Mouse (Mus musculus): ENCODE measurements around the gene Slc25a13. TPM values are rescaled to one million over a fixed set of nuclear protein-coding genes. Genes with fewer than 3 reads are reported as not detected.
"Not testable (repeated sequence)": the region's sequence is repeated elsewhere in the genome, so short reads cannot be mapped to it uniquely, and the experiment has no call there.

The Slc25a13 gene
- polyA plus RNA-seq, 1 experiment from 2014 or later, result 52.8 TPM

DNA sequence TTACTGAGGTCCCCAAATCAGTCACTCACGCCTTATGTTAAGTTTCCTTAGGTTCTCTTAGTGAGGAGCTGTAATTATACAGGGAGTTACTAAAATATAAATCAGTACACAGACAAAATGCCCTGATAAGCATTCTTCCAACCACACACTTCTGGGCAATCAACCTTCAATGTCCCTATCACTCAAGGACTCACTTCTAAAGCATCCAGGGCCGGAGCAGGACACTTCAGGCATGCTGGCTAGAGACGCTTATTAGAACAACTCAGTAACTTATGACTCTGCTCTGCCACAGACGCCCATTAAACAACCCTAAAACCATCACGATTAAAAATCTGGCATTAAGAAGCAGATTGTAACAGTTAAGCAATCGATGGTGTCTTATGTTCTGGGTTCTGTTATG lies 19.6 kb downstream of the Slc25a13 start:
- Histone ChIP-seq H3K4me3 (no peak overlapping the region), H3K36me3 (peaks cover 34% of the 10 kb centered on the region), H3K4me1 (peaks cover 13% of the 10 kb centered on the region; the same call in 1 of the 2 replicates), H3K9me3 (replicated peaks) (no peaks in the 10 kb centered on the region), H3K27me3 (ENCODE audit: low read depth, poor library complexity, severe bottlenecking) (no peaks in the 10 kb centered on the region), H3K27ac (no peak overlapping the region)
- no peak for DNase-seq (ENCODE audit: low spot score)
- 81% methylated on average over 6 of the region's 6 CpGs for WGBS

DNA sequence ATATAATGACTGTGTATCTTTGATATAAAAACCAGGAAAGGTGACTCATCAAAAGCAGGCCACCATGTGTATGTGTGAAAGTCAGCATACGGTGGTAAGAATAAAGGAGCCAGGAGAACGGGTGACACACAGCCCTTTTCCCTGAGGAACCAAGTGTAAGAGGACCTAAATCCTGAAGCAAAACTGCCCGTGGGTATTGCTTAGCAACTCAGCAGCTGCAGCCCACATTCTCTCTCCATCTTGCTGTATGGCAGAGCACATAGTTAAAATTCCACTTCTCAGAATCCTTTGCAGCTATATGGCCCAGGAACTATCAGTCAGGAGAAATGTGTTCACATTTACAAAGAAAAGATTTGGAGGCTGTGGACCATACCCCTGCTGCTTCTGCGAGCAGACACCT lies 20.4 kb downstream of the Slc25a13 start:
- 90% methylated on average over 4 of the region's 4 CpGs for WGBS
- Histone ChIP-seq H3K4me3 (no peak overlapping the region), H3K27me3 (ENCODE audit: low read depth, poor library complexity, severe bottlenecking) (no peaks in the 10 kb centered on the region), H3K36me3 (peaks cover 28% of the 10 kb centered on the region), H3K27ac (no peak overlapping the region), H3K4me1 (peaks cover 18% of the 10 kb centered on the region; the same call in 1 of the 2 replicates), H3K9me3 (replicated peaks) (no peaks in the 10 kb centered on the region)
- DNase-seq (ENCODE audit: low spot score), result no peak

GRCm38 (mm10) chr6:6194831-6195230 lies 22.1 kb downstream of the Slc25a13 start:
- no peak for DNase-seq (ENCODE audit: low spot score)
- H3K4me1 ChIP-seq, result peaks cover 18% of the 10 kb centered on the region; the same call in 1 of the 2 replicates
- peaks cover 14% of the 10 kb centered on the region for H3K36me3 ChIP-seq
- H3K27me3 ChIP-seq (ENCODE audit: low read depth, poor library complexity, severe bottlenecking), result no peaks in the 10 kb centered on the region
- no peak overlapping the region for H3K4me3 ChIP-seq
- H3K9me3 ChIP-seq (replicated peaks), result no peaks in the 10 kb centered on the region
- WGBS, result 94% methylated on average over 6 of the region's 6 CpGs
- H3K27ac ChIP-seq, result no peak overlapping the region

- Histone ChIP-seq H3K9me3 (replicated peaks) (no peaks in the 10 kb centered on the region), H3K4me3 (no peak overlapping the region), H3K36me3 (peaks cover 14% of the 10 kb centered on the region), H3K27ac (no peak overlapping the region), H3K4me1 (peaks cover 24% of the 10 kb centered on the region; the same call in 1 of the 2 replicates), H3K27me3 (ENCODE audit: low read depth, poor library complexity, severe bottlenecking) (no peaks in the 10 kb centered on the region)
- no peak for DNase-seq (ENCODE audit: low spot score)
- WGBS, result 95% methylated on average over 13 of the region's 13 CpGs
Observed at GRCm38 (mm10) chr6:6193906-6194305, 23.1 kb downstream of the Slc25a13 start.

- H3K27ac ChIP-seq, result peak overlapping the region; percentile 62; the same call in 1 of the 2 replicates
- DNase-seq (ENCODE audit: low spot score), result no peak
- WGBS, result 74% methylated on average over 7 of the region's 7 CpGs
Observed at GRCm38 (mm10) chr6:6192413-6192812, 24.6 kb downstream of the Slc25a13 start.

GRCm38 (mm10) chr6:6191596-6192337 lies 25.2 kb downstream of the Slc25a13 start:
- Histone ChIP-seq H3K27ac (peak overlapping the region; percentile 62; the same call in 1 of the 2 replicates), H3K4me3 (no peak overlapping the region), H3K9me3 (replicated peaks) (no peaks in the 10 kb centered on the region), H3K27me3 (ENCODE audit: low read depth, poor library complexity, severe bottlenecking) (no peaks in the 10 kb centered on the region), H3K4me1 (peaks cover 19% of the 10 kb centered on the region; the same call in 1 of the 2 replicates), H3K36me3 (peaks cover 14% of the 10 kb centered on the region)
- WGBS, result 84% methylated on average over 8 of the region's 8 CpGs
- DNase-seq (ENCODE audit: low spot score), result no peak

More at GRCm38 (mm10) chr6:6192413-6192812, 24.6 kb downstream of the Slc25a13 start:
- Histone ChIP-seq H3K36me3 (peaks cover 18% of the 10 kb centered on the region), H3K27me3 (ENCODE audit: low read depth, poor library complexity, severe bottlenecking) (no peaks in the 10 kb centered on the region), H3K4me3 (no peak overlapping the region), H3K4me1 (peaks cover 26% of the 10 kb centered on the region; the same call in 1 of the 2 replicates), H3K9me3 (replicated peaks) (no peaks in the 10 kb centered on the region)

- no peak overlapping the region for H3K4me3 ChIP-seq
- H3K4me1 ChIP-seq, result peaks cover 18% of the 10 kb centered on the region; the same call in 1 of the 2 replicates
- no peak for DNase-seq (ENCODE audit: low spot score)
- peaks cover 9% of the 10 kb centered on the region for H3K36me3 ChIP-seq
- peak overlapping the region; percentile 39; the same call in 1 of the 2 replicates for H3K27ac ChIP-seq
- H3K27me3 ChIP-seq (ENCODE audit: low read depth, poor library complexity, severe bottlenecking), result no peaks in the 10 kb centered on the region
- WGBS, result 77% methylated on average over 6 of the region's 6 CpGs
- H3K9me3 ChIP-seq (replicated peaks), result no peaks in the 10 kb centered on the region
Observed at GRCm38 (mm10) chr6:6188970-6189369, 28.0 kb downstream of the Slc25a13 start.

DNA sequence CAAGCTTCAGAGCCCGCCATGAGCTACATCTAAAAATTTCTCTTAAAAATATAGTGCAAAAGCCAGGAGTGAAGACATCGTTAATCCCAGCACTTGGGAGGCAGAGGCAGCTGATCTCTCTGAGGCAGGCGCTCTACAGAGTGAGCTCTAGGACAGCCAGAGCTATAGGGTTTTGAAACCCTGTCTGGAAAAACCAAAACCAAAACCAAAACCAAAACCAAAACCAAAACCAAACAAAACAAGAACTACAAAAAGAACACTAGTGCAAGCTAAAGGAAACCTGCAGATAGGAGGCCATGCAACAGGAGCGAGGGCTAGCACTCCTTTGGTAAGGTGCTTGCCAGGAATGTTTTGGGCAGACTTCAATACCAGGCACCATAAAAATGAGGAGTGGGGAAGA lies 30.5 kb downstream of the Slc25a13 start:
- 89% methylated on average over 4 of the region's 4 CpGs for WGBS
- Histone ChIP-seq H3K9me3 (replicated peaks) (no peaks in the 10 kb centered on the region), H3K36me3 (peaks cover 18% of the 10 kb centered on the region), H3K4me1 (peaks cover 10% of the 10 kb centered on the region; the same call in 1 of the 2 replicates), H3K27ac (no peak overlapping the region), H3K27me3 (ENCODE audit: low read depth, poor library complexity, severe bottlenecking) (no peaks in the 10 kb centered on the region), H3K4me3 (no peak overlapping the region)
- DNase-seq (ENCODE audit: low spot score), result no peak

- peaks cover 18% of the 10 kb centered on the region for H3K36me3 ChIP-seq
- no peaks in the 10 kb centered on the region for H3K9me3 ChIP-seq (replicated peaks)
- 60% methylated on average over 3 of the region's 3 CpGs for WGBS
- no peak overlapping the region for H3K4me3 ChIP-seq
- no peak overlapping the region for H3K27ac ChIP-seq
- peaks cover 10% of the 10 kb centered on the region; the same call in 1 of the 2 replicates for H3K4me1 ChIP-seq
- H3K27me3 ChIP-seq (ENCODE audit: low read depth, poor library complexity, severe bottlenecking), result no peaks in the 10 kb centered on the region
- no peak for DNase-seq (ENCODE audit: low spot score)
Observed at GRCm38 (mm10) chr6:6185735-6186068, 31.3 kb downstream of the Slc25a13 start.

DNA sequence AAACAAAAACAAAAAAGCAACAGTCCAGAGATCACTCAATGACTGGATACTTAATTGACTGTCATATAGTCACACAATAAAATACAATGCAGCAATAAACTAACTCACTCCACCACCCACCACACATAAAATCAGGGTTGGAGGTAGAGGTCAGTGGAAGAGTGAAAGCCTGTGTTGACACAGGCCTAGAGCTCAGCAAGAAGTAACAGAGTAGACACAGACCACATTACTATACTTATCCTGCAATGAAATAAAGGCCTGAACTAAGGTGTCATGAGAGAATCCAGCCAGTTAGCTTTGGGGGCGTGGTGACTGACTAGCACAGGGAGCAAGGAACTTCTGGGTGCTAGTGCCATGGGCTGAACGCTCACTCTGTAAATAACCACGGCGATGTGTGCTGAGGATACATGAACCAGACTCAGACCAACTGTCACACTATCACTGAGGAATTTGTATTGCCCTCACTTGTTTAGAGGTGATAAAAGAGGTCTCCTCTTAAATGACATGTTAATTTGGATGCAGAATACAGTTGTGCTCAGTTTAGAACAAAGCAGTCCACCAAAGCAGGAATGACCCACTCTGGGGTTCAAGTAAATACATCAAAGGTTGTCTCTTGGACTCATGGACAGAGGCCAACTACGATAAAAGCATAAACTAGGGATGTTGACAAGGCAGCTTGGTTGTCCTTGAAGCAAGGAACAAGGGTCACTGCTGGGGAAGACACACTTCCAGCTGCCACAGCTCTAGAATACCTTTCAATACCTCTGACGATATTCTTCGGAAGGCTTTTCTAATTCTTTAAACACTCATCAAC lies 31.8 kb downstream of the Slc25a13 start:
- WGBS, result 61% methylated on average over 7 of the region's 7 CpGs
- Histone ChIP-seq H3K27ac (no peak overlapping the region), H3K4me1 (peaks cover 10% of the 10 kb centered on the region; the same call in 1 of the 2 replicates)

GRCm38 (mm10) chr6:6183601-6184000 lies 33.4 kb downstream of the Slc25a13 start:
- H3K4me1 ChIP-seq, result peaks cover under 1% of the 10 kb centered on the region; the same call in 1 of the 2 replicates
- no peaks in the 10 kb centered on the region for H3K9me3 ChIP-seq (replicated peaks)
- DNase-seq (ENCODE audit: low spot score), result no peak
- no peak overlapping the region for H3K4me3 ChIP-seq
- peaks cover 31% of the 10 kb centered on the region for H3K36me3 ChIP-seq
- H3K27ac ChIP-seq, result no peak overlapping the region
- H3K27me3 ChIP-seq (ENCODE audit: low read depth, poor library complexity, severe bottlenecking), result no peaks in the 10 kb centered on the region
- 79% methylated on average over 8 of the region's 8 CpGs for WGBS

More for the DNA sequence above, 31.8 kb downstream of the Slc25a13 start:
- no peak overlapping the region for H3K4me3 ChIP-seq
- peaks cover 20% of the 10 kb centered on the region for H3K36me3 ChIP-seq
- H3K27me3 ChIP-seq (ENCODE audit: low read depth, poor library complexity, severe bottlenecking), result no peaks in the 10 kb centered on the region
- no peaks in the 10 kb centered on the region for H3K9me3 ChIP-seq (replicated peaks)
- DNase-seq (ENCODE audit: low spot score), result no peak

DNA sequence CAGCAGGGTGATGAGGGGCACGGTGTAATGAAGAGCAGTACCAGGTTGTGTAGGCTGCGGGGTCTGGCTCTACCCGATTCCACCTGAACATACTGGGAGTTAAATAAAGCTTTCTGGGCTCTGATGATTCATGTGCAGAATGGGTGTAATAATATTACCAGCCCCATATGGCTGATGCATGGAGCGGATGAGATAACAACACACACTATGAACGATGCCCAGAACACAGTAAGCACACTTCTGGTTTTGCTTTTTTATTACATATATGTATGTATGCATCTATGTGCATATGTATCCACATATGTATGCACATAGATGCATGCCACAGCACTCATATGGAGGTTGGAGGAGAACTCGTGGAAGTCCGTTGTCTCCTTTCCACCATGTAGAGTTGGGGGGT lies 34.8 kb downstream of the Slc25a13 start:
- Histone ChIP-seq H3K27ac (no peak overlapping the region), H3K27me3 (ENCODE audit: low read depth, poor library complexity, severe bottlenecking) (no peaks in the 10 kb centered on the region), H3K4me1 (no peaks in the 10 kb centered on the region), H3K4me3 (no peak overlapping the region), H3K9me3 (replicated peaks) (no peaks in the 10 kb centered on the region), H3K36me3 (peaks cover 42% of the 10 kb centered on the region)
- DNase-seq (ENCODE audit: low spot score), result no peak
- 90% methylated on average over 7 of the region's 7 CpGs for WGBS

- Histone ChIP-seq H3K4me1 (peaks cover 12% of the 10 kb centered on the region), H3K36me3 (peaks cover 39% of the 10 kb centered on the region)
- not testable (repeated sequence) for DNase-seq (ENCODE audit: low spot score); H3K4me3 ChIP-seq; H3K9me3 ChIP-seq (replicated peaks); H3K27ac ChIP-seq; H3K27me3 ChIP-seq (ENCODE audit: low read depth, poor library complexity, severe bottlenecking)
- 90% methylated on average over 15 of the region's 15 CpGs for WGBS
Observed at GRCm38 (mm10) chr6:6178341-6178740, 38.6 kb downstream of the Slc25a13 start.
